ENCODE assay signal across 23 mouse cellular contexts in genomic region chr10:94568867-94569266, GRCm38 (mm10).
DNase-seq lines count a peak whose midpoint lies in the region; ATAC-seq and TF ChIP-seq lines count a peak whose summit lies in the region.
"Had no signal": no experiment of that assay in that cellular context is flagged by ENCODE, and none has a peak within 500 bp of the region (broad histone marks: within the 10 kb centered on the region; RNA-seq: fewer than 3 reads in every experiment).

No protein-coding gene starts in this region.

- H3K27ac ChIP-seq in heart, embryonic 10.5 days: peak overlapping the region; percentile 25
- peak overlapping the region; percentile 81 for H3K27ac ChIP-seq in liver, postnatal 0 days (ENCODE audit: low read depth)
- H3K27ac ChIP-seq in liver, embryonic 12.5 days: no peak overlapping the region
- H3K27ac ChIP-seq in stomach, postnatal 0 days (replicated peaks): peak overlapping the region; percentile 58; the same call in 1 of the 2 replicates
- H3K27ac ChIP-seq: forebrain, embryonic 10.5 days; forebrain, embryonic 13.5 days; heart, embryonic 13.5 days; hindbrain, embryonic 14.5 days; hindbrain, postnatal 0 days had no signal

- no peaks in the 10 kb centered on the region for H3K27me3 ChIP-seq in heart, embryonic 10.5 days (ENCODE audit: insufficient read depth, poor library complexity, severe bottlenecking)
- H3K27me3 ChIP-seq in liver, postnatal 0 days (ENCODE audit: insufficient read depth, low read length): no peaks in the 10 kb centered on the region
- H3K27me3 ChIP-seq in liver, embryonic 12.5 days (replicated peaks): no peaks in the 10 kb centered on the region
- H3K27me3 ChIP-seq in stomach, postnatal 0 days (ENCODE audit: control insufficient read depth, insufficient read depth, low read length): no peaks in the 10 kb centered on the region
- H3K27me3 ChIP-seq: forebrain, embryonic 13.5 days; heart, embryonic 13.5 days had no signal

- peak overlapping the region; percentile 13; the same call in 1 of the 2 replicates for H3K9ac ChIP-seq in liver, postnatal 0 days (replicated peaks)
- no peak overlapping the region for H3K9ac ChIP-seq in liver, embryonic 12.5 days
- H3K9ac ChIP-seq in stomach, postnatal 0 days (ENCODE audit: low read length): no peak overlapping the region
- H3K9ac ChIP-seq: forebrain, embryonic 13.5 days; heart, embryonic 13.5 days; hindbrain, embryonic 14.5 days had no signal

- H3K4me2 ChIP-seq in liver, postnatal 0 days (ENCODE audit: low read depth, low read length): peak overlapping the region; percentile 44
- H3K4me2 ChIP-seq in liver, embryonic 12.5 days: no peak overlapping the region
- no peak overlapping the region for H3K4me2 ChIP-seq in stomach, postnatal 0 days (replicated peaks; ENCODE audit: low read depth)
- H3K4me2 ChIP-seq: forebrain, embryonic 13.5 days; heart, embryonic 13.5 days; hindbrain, embryonic 14.5 days had no signal

- no peak for ATAC-seq in liver, postnatal 0 days
- ATAC-seq in liver, embryonic 12.5 days: no peak
- ATAC-seq in stomach, postnatal 0 days (ENCODE audit: low FRiP score, low TSS enrichment): peak; percentile 30
- ATAC-seq: activated CD4-positive, CD25-positive, alpha-beta regulatory T cell, adult 4 months; CD4-positive, CD25-positive, alpha-beta regulatory T cell, adult 4 months; forebrain, embryonic 13.5 days; forebrain, embryonic 16.5 days; hindbrain, postnatal 0 days; inflammation-experienced regulatory T-cells, adult 6 months had no signal

- H3K4me1 ChIP-seq in heart, embryonic 10.5 days: peaks cover 53% of the 10 kb centered on the region
- peaks cover 19% of the 10 kb centered on the region for H3K4me1 ChIP-seq in liver, postnatal 0 days (ENCODE audit: insufficient read depth)
- peaks cover 51% of the 10 kb centered on the region for H3K4me1 ChIP-seq in liver, embryonic 12.5 days
- H3K4me1 ChIP-seq in stomach, postnatal 0 days (replicated peaks; ENCODE audit: control insufficient read depth, insufficient read depth): no peaks in the 10 kb centered on the region
- H3K4me1 ChIP-seq: forebrain, embryonic 13.5 days had no signal

- H3K36me3 ChIP-seq in heart, embryonic 10.5 days: no peaks in the 10 kb centered on the region
- no peaks in the 10 kb centered on the region for H3K36me3 ChIP-seq in liver, postnatal 0 days (replicated peaks; ENCODE audit: insufficient read depth, low read length)
- H3K36me3 ChIP-seq in liver, embryonic 12.5 days: no peaks in the 10 kb centered on the region
- H3K36me3 ChIP-seq in stomach, postnatal 0 days (ENCODE audit: control insufficient read depth, insufficient read depth, low read length): no peaks in the 10 kb centered on the region
- H3K36me3 ChIP-seq: forebrain, embryonic 10.5 days; heart, embryonic 13.5 days had no signal

- no peak for TF ChIP-seq CTCF in liver, postnatal 0 days (IDR thresholded peaks at IDR 0.05; ENCODE audit: low read depth)
- no peak for TF ChIP-seq CTCF in stomach, postnatal 0 days (IDR thresholded peaks at IDR 0.05; ENCODE audit: low read depth)

- no peak for DNase-seq in heart, embryonic 10.5 days (ENCODE audit: low spot score)
- DNase-seq in heart, adult 8-10 months (ENCODE audit: low spot score): no peak
- no peak for DNase-seq in liver, postnatal 0 days
- DNase-seq in stomach, postnatal 0 days (ENCODE audit: low spot score): no peak
- no peak for DNase-seq in yolk sac, embryonic 10.5 days (ENCODE audit: low spot score)
- DNase-seq: adrenal gland, adult 8-10 months; adrenal gland, postnatal 25 days; cerebellum, adult 18-20 months; cerebellum, adult 9-10 months; cerebellum, postnatal 14 days; gastrocnemius, postnatal 25 days; heart, postnatal 14 days; heart, postnatal 4 days had no signal

- WGBS in heart, embryonic 10.5 days: 77% methylated on average over 7 of the region's 7 CpGs
- WGBS in liver, postnatal 0 days (ENCODE audit: insufficient replicate concordance): 74% methylated on average over 7 of the region's 7 CpGs
- WGBS in liver, embryonic 12.5 days (ENCODE audit: insufficient replicate concordance): 64% methylated on average over 7 of the region's 7 CpGs
- WGBS in stomach, postnatal 0 days: 77% methylated on average over 7 of the region's 7 CpGs

- no peak for TF ChIP-seq EP300 in liver, postnatal 0 days (IDR thresholded peaks at IDR 0.05; ENCODE audit: low read depth)
- no peak for TF ChIP-seq EP300 in stomach, postnatal 0 days (optimal IDR thresholded peaks at IDR 0.05)

- H3K4me3 ChIP-seq in heart, embryonic 10.5 days: no peak overlapping the region
- no peak overlapping the region for H3K4me3 ChIP-seq in liver, postnatal 0 days (ENCODE audit: low read depth, low read length)
- H3K4me3 ChIP-seq in liver, embryonic 12.5 days: no peak overlapping the region
- H3K4me3 ChIP-seq in stomach, postnatal 0 days (ENCODE audit: low read depth, low read length): no peak overlapping the region
- H3K4me3 ChIP-seq: forebrain, embryonic 10.5 days; forebrain, embryonic 13.5 days; heart, embryonic 13.5 days had no signal

- no peaks in the 10 kb centered on the region for H3K9me3 ChIP-seq in heart, embryonic 10.5 days
- no peaks in the 10 kb centered on the region for H3K9me3 ChIP-seq in liver, postnatal 0 days (ENCODE audit: low read length)
- H3K9me3 ChIP-seq in liver, embryonic 12.5 days (replicated peaks): no peaks in the 10 kb centered on the region
- no peaks in the 10 kb centered on the region for H3K9me3 ChIP-seq in stomach, postnatal 0 days (ENCODE audit: control insufficient read depth, low read length)
- H3K9me3 ChIP-seq: forebrain, embryonic 10.5 days; forebrain, embryonic 13.5 days; heart, embryonic 13.5 days had no signal
